Mouse (Mus musculus): ENCODE measurements around the gene Gm20388. TPM values are rescaled to one million over a fixed set of nuclear protein-coding genes. Genes with fewer than 3 reads are reported as not detected.

The Gm20388 gene
- total and polyA plus RNA-seq, 2 experiments from 2014 or later: 17.3 TPM; not detected in 1

DNA sequence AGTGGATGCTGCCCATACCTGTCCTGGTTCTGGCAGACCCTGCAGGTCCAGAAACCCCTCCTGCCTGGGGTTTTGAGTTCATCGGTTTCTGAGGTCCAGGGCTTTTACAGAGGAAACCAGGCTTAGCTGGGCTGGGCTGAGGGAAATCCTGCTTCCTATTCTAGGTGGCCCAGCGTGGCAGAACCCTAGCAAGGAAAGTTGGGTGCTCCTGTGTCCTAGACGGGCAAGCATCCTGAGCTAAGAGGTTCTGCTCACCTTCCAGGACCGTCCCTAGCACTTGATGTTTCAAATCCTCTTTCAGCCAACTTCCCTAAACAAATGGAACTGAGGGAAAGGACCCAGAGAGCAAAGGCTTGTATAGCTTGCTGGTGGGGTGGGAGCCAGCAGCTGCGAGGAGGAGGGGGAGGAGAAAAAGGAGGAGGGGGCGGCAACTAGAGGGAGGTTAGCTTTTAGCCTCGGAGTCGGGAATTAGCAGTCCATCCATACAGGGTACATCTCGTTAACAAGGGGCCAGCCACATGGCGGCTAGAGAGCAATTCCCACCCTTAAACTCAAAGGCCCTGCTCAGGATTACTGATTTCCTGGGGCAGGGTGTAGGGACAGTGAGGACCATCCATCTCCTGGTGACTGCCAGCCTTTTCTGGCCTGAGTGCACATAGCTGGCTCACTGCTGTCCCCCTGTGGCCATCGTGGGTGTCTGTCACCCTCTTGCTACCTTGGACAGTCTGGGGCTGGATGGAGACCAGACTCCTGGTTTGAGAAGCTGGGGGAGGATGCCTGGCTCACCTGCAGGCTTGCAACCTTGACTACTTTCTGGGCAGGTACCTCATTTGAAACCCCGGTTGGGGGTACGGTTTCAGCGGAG is 624.1 kb downstream of the Gm20388 start:
- WGBS: 33% methylated on average over 13 of the region's 14 CpGs
- Histone ChIP-seq H3K9ac (replicated peaks; ENCODE audit: low read depth, low read length) (no peak overlapping the region), H3K4me2 (ENCODE audit: low read depth, low read length) (no peak overlapping the region), H3K27ac (ENCODE audit: low read depth) (no peak overlapping the region), H3K27me3 (ENCODE audit: control insufficient read depth, insufficient read depth, low read length) (no peaks in the 10 kb centered on the region), H3K4me3 (ENCODE audit: low read depth, low read length) (no peak overlapping the region), H3K36me3 (replicated peaks; ENCODE audit: control insufficient read depth, insufficient read depth, low read length) (no peaks in the 10 kb centered on the region), H3K9me3 (replicated peaks; ENCODE audit: control insufficient read depth, low read length) (no peaks in the 10 kb centered on the region), H3K4me1 (ENCODE audit: control insufficient read depth, insufficient read depth) (peaks cover 39% of the 10 kb centered on the region)
- ATAC-seq (ENCODE audit: insufficient read depth, low read depth) (peak; percentile 18; the same call in 1 of the 2 replicates), DNase-seq (ENCODE audit: low spot score) (peak; percentile 88)
- TF ChIP-seq CTCF (IDR thresholded peaks at IDR 0.05; ENCODE audit: low read depth): peak; percentile 99
- TF ChIP-seq EP300 (IDR thresholded peaks at IDR 0.05; ENCODE audit: low read depth): 0 out of 2 replicates have a peak, but pooled peaks have one; percentile 12

DNA sequence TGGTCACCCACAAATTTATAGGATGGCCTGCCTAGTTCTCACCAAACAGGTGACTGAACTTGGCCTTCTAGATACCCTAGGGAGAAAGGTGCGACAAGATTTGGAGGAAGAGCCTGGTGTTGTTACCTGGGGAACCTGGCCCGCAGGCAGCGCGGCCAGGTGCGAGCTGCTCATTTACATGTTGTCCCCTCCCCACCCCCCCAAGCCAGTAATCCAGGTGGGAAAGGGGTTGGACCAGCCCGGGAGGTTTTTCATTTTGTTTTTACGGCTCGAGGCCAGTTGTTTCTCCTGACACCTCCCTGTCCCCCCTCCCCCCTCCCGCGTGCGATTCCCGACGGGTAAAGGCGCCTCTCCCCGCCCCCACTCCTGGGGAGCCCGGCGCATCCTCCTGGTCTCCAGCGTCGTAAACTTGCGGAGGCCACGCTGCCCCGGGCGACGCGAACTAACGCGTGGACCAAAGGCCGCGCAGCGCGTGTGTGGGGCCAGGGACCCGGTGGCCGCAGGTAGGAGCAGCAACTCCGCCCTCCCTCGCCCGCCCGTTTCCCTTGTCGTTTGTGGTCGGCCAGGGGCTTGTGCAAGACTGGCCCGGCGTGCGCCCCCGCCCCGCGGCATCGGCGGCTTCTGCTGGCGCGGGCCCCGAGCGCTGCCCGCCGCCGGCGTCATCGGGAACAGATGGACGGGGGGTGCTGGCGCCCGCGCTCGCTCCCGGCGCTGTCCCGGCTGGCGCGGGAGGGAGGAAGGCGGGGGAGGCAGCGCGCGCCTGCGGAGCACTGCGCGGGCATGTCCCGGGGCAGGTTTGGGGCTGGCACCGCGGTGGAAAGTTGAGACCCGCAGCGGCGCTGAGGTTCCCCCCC is 625.0 kb downstream of the Gm20388 start:
- H3K36me3 ChIP-seq (replicated peaks; ENCODE audit: control insufficient read depth, insufficient read depth, low read length): no peaks in the 10 kb centered on the region
- peak overlapping the region; percentile 65 for H3K4me3 ChIP-seq (ENCODE audit: low read depth, low read length)
- peak overlapping the region; percentile 93 for H3K27ac ChIP-seq (ENCODE audit: low read depth)
- peak overlapping the region; percentile 73 for H3K9ac ChIP-seq (replicated peaks; ENCODE audit: low read depth, low read length)
- DNase-seq (ENCODE audit: low spot score) (no peak), ATAC-seq (ENCODE audit: insufficient read depth, low read depth) (peak; percentile 9; the same call in 1 of the 2 replicates)
- no peaks in the 10 kb centered on the region for H3K27me3 ChIP-seq (ENCODE audit: control insufficient read depth, insufficient read depth, low read length)
- under 1% methylated on average over 74 of the region's 79 CpGs for WGBS
- peaks cover 43% of the 10 kb centered on the region for H3K4me1 ChIP-seq (ENCODE audit: control insufficient read depth, insufficient read depth)
- H3K9me3 ChIP-seq (replicated peaks; ENCODE audit: control insufficient read depth, low read length): no peaks in the 10 kb centered on the region
- H3K4me2 ChIP-seq (ENCODE audit: low read depth, low read length): peak overlapping the region; percentile 92
- TF ChIP-seq CTCF (IDR thresholded peaks at IDR 0.05; ENCODE audit: low read depth) (no peak), EP300 (IDR thresholded peaks at IDR 0.05; ENCODE audit: low read depth) (0 out of 2 replicates have a peak, but pooled peaks have one; percentile 12)

DNA sequence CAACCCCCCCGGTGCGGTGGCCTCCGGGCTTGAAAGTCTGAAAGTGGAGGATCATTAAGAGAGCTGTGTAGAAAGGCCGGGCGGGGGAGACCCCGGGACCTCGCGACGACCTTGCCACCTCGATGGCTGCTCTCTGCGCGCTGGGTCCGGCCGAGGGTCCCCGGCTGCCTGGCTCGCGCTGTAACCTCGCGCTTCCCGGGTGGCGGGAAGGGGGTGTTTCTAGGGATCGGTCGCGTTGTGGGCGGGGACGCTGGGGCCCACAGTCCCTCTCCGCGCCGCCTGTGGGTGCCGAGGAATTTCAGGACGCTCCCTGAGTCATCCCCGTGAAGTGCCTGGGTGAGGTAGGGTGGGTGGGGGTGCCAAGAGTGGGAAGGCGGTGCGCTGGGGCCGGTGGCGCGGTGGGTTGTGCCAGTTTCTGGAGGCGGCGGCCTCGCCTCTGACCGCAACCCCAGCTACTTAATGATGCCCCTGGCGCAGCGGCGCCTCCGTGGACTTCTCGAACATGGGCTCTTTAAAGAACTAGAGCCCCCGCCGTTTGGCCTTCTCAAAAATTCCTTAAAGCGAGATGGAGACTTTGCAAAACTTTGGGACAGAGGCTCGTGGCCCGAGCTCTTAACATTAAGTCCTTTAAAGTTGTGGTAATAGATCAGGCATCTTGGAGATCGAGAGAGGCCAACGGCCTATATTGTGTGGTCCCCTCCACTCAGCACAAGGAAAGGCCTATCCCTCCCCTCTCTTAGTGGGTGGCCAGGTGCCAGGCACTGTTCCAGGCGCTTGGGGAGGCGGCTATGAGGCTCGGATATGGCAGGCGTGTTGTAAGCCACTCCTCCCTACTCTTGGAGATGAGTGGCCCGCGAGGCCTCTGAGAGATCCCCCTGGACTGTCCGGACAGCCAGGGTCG is 625.9 kb downstream of the Gm20388 start:
- peak overlapping the region; percentile 73 for H3K9ac ChIP-seq (replicated peaks; ENCODE audit: low read depth, low read length)
- peak; percentile 13 for ATAC-seq (ENCODE audit: insufficient read depth, low read depth)
- peak overlapping the region; percentile 93 for H3K27ac ChIP-seq (ENCODE audit: low read depth)
- WGBS: under 1% methylated on average over 53 of the region's 61 CpGs
- no peaks in the 10 kb centered on the region for H3K27me3 ChIP-seq (ENCODE audit: control insufficient read depth, insufficient read depth, low read length)
- peaks cover 43% of the 10 kb centered on the region for H3K4me1 ChIP-seq (ENCODE audit: control insufficient read depth, insufficient read depth)
- no peak for TF ChIP-seq CTCF (IDR thresholded peaks at IDR 0.05; ENCODE audit: low read depth)
- no peak for TF ChIP-seq EP300 (IDR thresholded peaks at IDR 0.05; ENCODE audit: low read depth)
- peak overlapping the region; percentile 92 for H3K4me2 ChIP-seq (ENCODE audit: low read depth, low read length)
- peak overlapping the region; percentile 65 for H3K4me3 ChIP-seq (ENCODE audit: low read depth, low read length)
- peak; percentile 58 for DNase-seq (ENCODE audit: low spot score)
- no peaks in the 10 kb centered on the region for H3K36me3 ChIP-seq (replicated peaks; ENCODE audit: control insufficient read depth, insufficient read depth, low read length)
- no peaks in the 10 kb centered on the region for H3K9me3 ChIP-seq (replicated peaks; ENCODE audit: control insufficient read depth, low read length)

DNA sequence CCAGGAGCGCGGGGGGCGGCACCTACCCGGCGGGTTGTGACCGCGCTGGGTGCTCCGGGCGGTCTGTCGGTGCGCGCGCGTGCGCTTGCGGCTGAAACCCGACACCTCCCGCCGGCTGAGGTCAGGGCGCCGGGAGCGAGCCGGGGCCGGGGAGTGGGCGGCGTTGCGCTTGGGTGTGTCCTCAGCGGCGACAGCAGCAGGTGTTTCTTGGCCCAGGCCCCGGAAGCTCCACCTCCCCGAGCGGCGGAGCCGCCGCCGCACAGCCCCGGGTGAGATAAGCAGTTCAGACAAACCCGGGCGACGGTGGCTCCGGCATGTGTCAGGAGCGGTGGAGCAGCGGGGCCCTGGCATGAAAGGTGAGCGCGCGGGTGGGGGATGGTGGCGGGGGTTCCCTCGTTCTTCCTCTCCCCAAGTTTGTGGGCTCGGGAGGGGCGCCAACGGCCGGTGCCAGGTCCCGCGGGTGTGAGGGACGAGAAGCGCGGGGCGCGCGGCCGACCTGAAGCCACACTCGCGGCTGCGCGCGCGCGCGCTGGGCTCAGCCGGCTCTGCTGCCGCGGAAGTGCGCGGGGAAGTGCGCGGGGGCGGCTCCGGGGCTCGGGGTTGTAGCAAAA is 626.7 kb downstream of the Gm20388 start:
- no peaks in the 10 kb centered on the region for H3K36me3 ChIP-seq (replicated peaks; ENCODE audit: control insufficient read depth, insufficient read depth, low read length)
- H3K27ac ChIP-seq (ENCODE audit: low read depth): peak overlapping the region; percentile 93
- H3K9ac ChIP-seq (replicated peaks; ENCODE audit: low read depth, low read length): peak overlapping the region; percentile 73
- H3K4me1 ChIP-seq (ENCODE audit: control insufficient read depth, insufficient read depth): peaks cover 41% of the 10 kb centered on the region
- TF ChIP-seq EP300 (IDR thresholded peaks at IDR 0.05; ENCODE audit: low read depth) (peak; percentile 36; the same call in 1 of the 2 replicates), CTCF (IDR thresholded peaks at IDR 0.05; ENCODE audit: low read depth) (no peak)
- H3K4me3 ChIP-seq (ENCODE audit: low read depth, low read length): peak overlapping the region; percentile 65
- no peaks in the 10 kb centered on the region for H3K9me3 ChIP-seq (replicated peaks; ENCODE audit: control insufficient read depth, low read length)
- peak; percentile 90 for DNase-seq (ENCODE audit: low spot score)
- no peaks in the 10 kb centered on the region for H3K27me3 ChIP-seq (ENCODE audit: control insufficient read depth, insufficient read depth, low read length)
- peak overlapping the region; percentile 92 for H3K4me2 ChIP-seq (ENCODE audit: low read depth, low read length)
- ATAC-seq (ENCODE audit: insufficient read depth, low read depth): peak; percentile 67
- under 1% methylated on average over 47 of the region's 79 CpGs for WGBS
